Mouse (Mus musculus): Measurements from ENCODE around the gene Bcl11a. TPM values are rescaled to one million over a fixed set of nuclear protein-coding genes. Genes with fewer than 3 reads are reported as not detected.

Bcl11a gene
- polyA plus RNA-seq, 1 experiment from 2014 or later = 2.4 TPM

DNA sequence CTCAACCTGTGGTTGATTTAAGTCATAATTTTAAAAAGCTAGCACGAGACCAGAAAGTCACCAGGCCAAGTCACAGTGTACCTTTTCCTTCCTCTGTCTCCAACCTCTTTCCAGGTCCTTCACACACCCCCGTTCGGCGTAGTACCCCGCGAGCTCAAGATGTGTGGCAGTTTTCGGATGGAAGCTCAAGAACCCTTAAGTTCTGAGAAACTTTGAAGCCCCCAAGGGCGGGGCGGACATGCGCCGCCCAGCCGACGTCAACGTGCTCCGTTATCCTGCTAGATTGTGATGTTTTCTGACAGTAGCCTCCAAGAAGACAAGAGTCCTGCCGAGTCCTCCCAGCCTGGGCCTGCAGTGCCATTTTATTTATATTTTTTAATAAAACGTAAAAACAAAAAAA, 94.7 kb downstream of the Bcl11a start:
- Histone ChIP-seq H3K27ac (ENCODE audit: low read length) (no peak overlapping the region), H3K4me3 (ENCODE audit: low read depth, low read length) (no peak overlapping the region), H3K27me3 (replicated peaks; ENCODE audit: insufficient read depth, low read length) (no peaks in the 10 kb centered on the region), H3K9me3 (ENCODE audit: low read length) (no peaks in the 10 kb centered on the region), H3K4me1 (ENCODE audit: insufficient read depth, low read depth, low read length) (no peaks in the 10 kb centered on the region), H3K4me2 (replicated peaks; ENCODE audit: low read depth, low read length) (no peak overlapping the region), H3K36me3 (ENCODE audit: insufficient read depth, low read length) (no peaks in the 10 kb centered on the region), H3K9ac (replicated peaks; ENCODE audit: low read depth) (no peak overlapping the region)
- 93% methylated on average over 17 of the region's 17 CpGs for WGBS
- TF ChIP-seq EP300 (IDR thresholded peaks at IDR 0.05) (no peak), CTCF (IDR thresholded peaks at IDR 0.05) (no peak)
- ATAC-seq (no peak), DNase-seq (ENCODE audit: low spot score) (no peak)

DNA sequence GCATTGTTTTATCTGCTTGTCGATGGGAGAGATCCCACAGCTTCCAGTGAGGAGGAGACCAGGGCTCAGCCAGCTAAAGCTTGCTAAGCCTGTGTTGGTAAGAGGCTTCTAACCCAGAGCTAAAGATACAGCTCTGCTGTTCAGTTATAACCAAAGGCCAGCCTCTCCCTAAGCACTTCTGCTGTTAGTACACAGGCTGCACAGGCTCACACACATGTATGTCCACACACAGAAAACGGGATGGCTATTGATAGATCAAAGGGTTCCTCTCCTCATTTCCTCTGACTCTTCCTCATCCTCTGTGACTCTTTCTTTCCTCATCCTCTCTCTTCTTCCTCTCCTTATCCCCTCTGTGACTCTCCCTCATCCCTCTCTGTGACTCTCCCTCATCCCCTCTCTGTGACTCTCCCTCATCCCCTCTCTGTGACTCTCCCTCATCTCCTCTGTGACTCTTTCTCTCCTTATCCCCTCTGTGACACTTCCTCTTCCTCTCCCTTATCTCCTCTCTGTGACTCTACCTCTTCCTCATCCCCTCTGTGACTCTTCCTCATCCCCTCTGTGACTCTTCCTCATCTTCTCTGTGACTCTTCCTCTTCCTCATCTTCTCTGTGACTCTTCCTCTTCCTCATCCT, 96.4 kb downstream of the Bcl11a start:
- Histone ChIP-seq H3K9me3 (ENCODE audit: low read length) (no peaks in the 10 kb centered on the region), H3K27me3 (replicated peaks; ENCODE audit: insufficient read depth, low read length) (no peaks in the 10 kb centered on the region), H3K4me1 (ENCODE audit: insufficient read depth, low read depth, low read length) (no peaks in the 10 kb centered on the region), H3K27ac (ENCODE audit: low read length) (no peak overlapping the region), H3K9ac (replicated peaks; ENCODE audit: low read depth) (no peak overlapping the region), H3K4me3 (ENCODE audit: low read depth, low read length) (no peak overlapping the region), H3K36me3 (ENCODE audit: insufficient read depth, low read length) (no peaks in the 10 kb centered on the region), H3K4me2 (replicated peaks; ENCODE audit: low read depth, low read length) (no peak overlapping the region)
- WGBS = 43% methylated on average over 2 of the region's 2 CpGs
- TF ChIP-seq EP300 (IDR thresholded peaks at IDR 0.05) = no peak
- no peak for TF ChIP-seq CTCF (IDR thresholded peaks at IDR 0.05)
- no peak for ATAC-seq
- DNase-seq (ENCODE audit: low spot score) = no peak

DNA sequence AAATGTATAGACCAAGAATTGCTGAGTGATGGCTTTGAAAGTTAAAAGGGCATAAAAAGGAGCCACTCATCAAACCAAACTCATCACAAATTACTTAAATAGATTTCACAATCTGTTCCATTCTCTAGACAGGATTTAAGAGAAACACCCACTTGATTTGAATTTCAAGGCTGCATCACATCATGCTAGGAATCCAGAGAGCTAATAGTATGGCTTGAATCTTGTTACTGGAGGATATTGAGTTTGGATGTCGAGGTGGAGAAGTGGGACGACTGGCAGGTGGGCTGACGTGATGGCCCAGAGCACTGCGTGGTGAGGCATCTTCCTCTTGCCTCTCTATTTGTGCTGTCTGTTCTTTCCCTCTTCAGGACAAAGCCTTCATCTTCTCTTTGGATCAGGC, 99.6 kb downstream of the Bcl11a start:
- Histone ChIP-seq H3K4me3 (ENCODE audit: low read depth, low read length) (no peak overlapping the region), H3K4me1 (ENCODE audit: insufficient read depth, low read depth, low read length) (no peaks in the 10 kb centered on the region), H3K27me3 (replicated peaks; ENCODE audit: insufficient read depth, low read length) (no peaks in the 10 kb centered on the region), H3K27ac (ENCODE audit: low read length) (no peak overlapping the region), H3K4me2 (replicated peaks; ENCODE audit: low read depth, low read length) (no peak overlapping the region), H3K9ac (replicated peaks; ENCODE audit: low read depth) (no peak overlapping the region), H3K9me3 (ENCODE audit: low read length) (no peaks in the 10 kb centered on the region), H3K36me3 (ENCODE audit: insufficient read depth, low read length) (no peaks in the 10 kb centered on the region)
- TF ChIP-seq CTCF (IDR thresholded peaks at IDR 0.05) = no peak
- TF ChIP-seq EP300 (IDR thresholded peaks at IDR 0.05) = no peak
- DNase-seq (ENCODE audit: low spot score) (no peak), ATAC-seq (no peak)
- WGBS = 81% methylated on average over 4 of the region's 4 CpGs

DNA sequence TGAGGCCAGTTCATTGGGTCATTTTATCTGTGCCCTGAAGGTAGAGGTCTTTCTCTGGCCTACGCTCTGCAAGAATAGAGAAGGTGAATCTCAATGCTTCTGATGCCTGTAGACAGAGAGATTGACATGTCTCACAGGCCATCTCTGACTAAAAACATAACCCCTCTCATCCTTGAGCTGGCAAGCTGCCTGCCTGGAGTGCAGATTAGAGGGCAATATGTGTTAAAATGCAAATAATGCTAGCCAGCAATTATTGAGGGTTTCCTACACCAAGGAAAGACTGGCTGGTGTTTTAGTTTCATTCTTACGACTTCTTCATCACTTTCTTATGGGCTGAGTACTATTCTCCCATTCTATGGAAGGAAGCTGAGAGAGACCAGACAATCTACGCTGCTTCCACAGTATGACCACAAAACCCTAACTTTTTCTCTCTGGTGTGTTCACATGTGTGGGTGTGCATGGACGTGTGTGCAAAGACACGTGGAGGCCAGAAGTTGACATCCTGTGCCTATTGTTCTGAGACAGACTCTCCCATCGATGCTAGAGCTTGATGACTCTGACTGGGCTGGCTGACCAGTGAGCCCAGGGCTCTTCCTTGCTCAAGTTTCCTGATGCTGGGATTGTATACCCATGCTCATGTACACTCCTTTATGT, 101.1 kb downstream of the Bcl11a start:
- ATAC-seq (no peak), DNase-seq (ENCODE audit: low spot score) (no peak)
- Histone ChIP-seq H3K4me2 (replicated peaks; ENCODE audit: low read depth, low read length) (no peak overlapping the region), H3K27ac (ENCODE audit: low read length) (no peak overlapping the region), H3K27me3 (replicated peaks; ENCODE audit: insufficient read depth, low read length) (no peaks in the 10 kb centered on the region), H3K9me3 (ENCODE audit: low read length) (no peaks in the 10 kb centered on the region), H3K9ac (replicated peaks; ENCODE audit: low read depth) (no peak overlapping the region), H3K4me1 (ENCODE audit: insufficient read depth, low read depth, low read length) (no peaks in the 10 kb centered on the region), H3K36me3 (ENCODE audit: insufficient read depth, low read length) (no peaks in the 10 kb centered on the region), H3K4me3 (ENCODE audit: low read depth, low read length) (no peak overlapping the region)
- TF ChIP-seq EP300 (IDR thresholded peaks at IDR 0.05) (no peak), CTCF (IDR thresholded peaks at IDR 0.05) (no peak)
- WGBS = 84% methylated on average over 6 of the region's 6 CpGs

DNA sequence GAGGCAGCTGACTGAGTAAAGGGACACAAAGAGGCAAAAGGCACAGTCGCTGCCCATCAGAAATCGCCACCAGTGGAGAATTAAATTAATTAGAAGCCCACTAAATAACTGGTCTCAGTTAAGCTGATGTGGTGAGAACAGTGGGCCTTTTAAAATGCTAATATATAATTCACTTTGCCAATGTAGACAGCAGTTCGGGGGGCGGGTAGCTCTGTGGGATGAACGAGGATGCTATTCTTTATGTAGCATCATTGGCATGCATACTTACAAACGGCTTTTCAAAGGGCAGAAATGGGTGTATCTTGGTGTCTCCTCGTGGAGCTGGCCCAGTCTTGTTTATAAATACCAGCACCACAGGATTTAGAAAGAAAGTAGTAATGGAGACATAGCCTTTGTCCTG, 102.2 kb downstream of the Bcl11a start:
- Histone ChIP-seq H3K36me3 (ENCODE audit: insufficient read depth, low read length) (no peaks in the 10 kb centered on the region), H3K9me3 (ENCODE audit: low read length) (no peaks in the 10 kb centered on the region), H3K4me3 (ENCODE audit: low read depth, low read length) (no peak overlapping the region), H3K4me1 (ENCODE audit: insufficient read depth, low read depth, low read length) (no peaks in the 10 kb centered on the region), H3K27ac (ENCODE audit: low read length) (no peak overlapping the region), H3K4me2 (replicated peaks; ENCODE audit: low read depth, low read length) (no peak overlapping the region), H3K9ac (replicated peaks; ENCODE audit: low read depth) (no peak overlapping the region), H3K27me3 (replicated peaks; ENCODE audit: insufficient read depth, low read length) (no peaks in the 10 kb centered on the region)
- WGBS = 80% methylated on average over 7 of the region's 7 CpGs
- DNase-seq (ENCODE audit: low spot score) (no peak), ATAC-seq (no peak)
- TF ChIP-seq EP300 (IDR thresholded peaks at IDR 0.05) = no peak
- no peak for TF ChIP-seq CTCF (IDR thresholded peaks at IDR 0.05)

DNA sequence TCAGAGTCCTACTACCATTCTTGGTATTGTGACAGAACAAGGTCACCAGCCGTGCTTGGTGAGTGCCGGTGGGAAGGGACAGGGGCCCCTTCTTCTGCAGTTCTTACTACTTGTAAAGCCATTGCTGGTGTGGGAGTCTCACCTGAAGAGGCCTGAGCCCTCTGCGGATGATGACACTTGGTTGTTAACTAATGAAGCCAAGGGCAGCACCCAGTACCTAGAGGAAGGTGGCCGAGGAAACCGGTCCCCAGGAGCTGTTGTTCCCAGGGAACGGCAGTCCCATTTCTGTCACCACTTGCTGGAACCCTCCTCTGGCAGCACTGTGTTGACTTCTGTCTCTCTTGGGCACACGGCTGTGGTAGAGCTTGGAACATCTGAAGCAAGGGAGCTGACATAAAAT, 105.6 kb downstream of the Bcl11a start:
- TF ChIP-seq EP300 (IDR thresholded peaks at IDR 0.05) (no peak), CTCF (IDR thresholded peaks at IDR 0.05) (no peak)
- ATAC-seq = no peak
- WGBS = 92% methylated on average over 7 of the region's 7 CpGs

More for the DNA sequence above, 105.6 kb downstream of the Bcl11a start:
- no peaks in the 10 kb centered on the region for H3K27me3 ChIP-seq (replicated peaks; ENCODE audit: insufficient read depth, low read length)
- no peaks in the 10 kb centered on the region for H3K36me3 ChIP-seq (ENCODE audit: insufficient read depth, low read length)
- H3K4me2 ChIP-seq (replicated peaks; ENCODE audit: low read depth, low read length) = no peak overlapping the region
- no peak for DNase-seq (ENCODE audit: low spot score)
- H3K9me3 ChIP-seq (ENCODE audit: low read length) = no peaks in the 10 kb centered on the region
- no peak overlapping the region for H3K4me3 ChIP-seq (ENCODE audit: low read depth, low read length)
- no peak overlapping the region for H3K27ac ChIP-seq (ENCODE audit: low read length)
- H3K9ac ChIP-seq (replicated peaks; ENCODE audit: low read depth) = no peak overlapping the region
- H3K4me1 ChIP-seq (ENCODE audit: insufficient read depth, low read depth, low read length) = no peaks in the 10 kb centered on the region
